Mouse (Mus musculus): ENCODE data around the gene Lrmda.

The Lrmda gene

GRCm38 (mm10) chr14:22156991-22157390, 137.5 kb downstream of the Lrmda start:
- DNase-seq (ENCODE audit: low spot score), result no peak

GRCm38 (mm10) chr14:22161416-22161815, 141.9 kb downstream of the Lrmda start:
- no peak for DNase-seq (ENCODE audit: low spot score)

GRCm38 (mm10) chr14:22167285-22167684, 147.8 kb downstream of the Lrmda start:
- DNase-seq (ENCODE audit: low spot score), result peak; percentile 41

GRCm38 (mm10) chr14:22168077-22168794, 148.7 kb downstream of the Lrmda start:
- DNase-seq (ENCODE audit: low spot score), result peak; percentile 63

- peak; percentile 76 for DNase-seq (ENCODE audit: low spot score)
Observed at GRCm38 (mm10) chr14:22168795-22169568, 149.5 kb downstream of the Lrmda start.

GRCm38 (mm10) chr14:22174757-22175156, 155.2 kb downstream of the Lrmda start:
- DNase-seq (ENCODE audit: low spot score), result peak; percentile 43

- DNase-seq (ENCODE audit: low spot score), result no peak
Observed at GRCm38 (mm10) chr14:22179761-22180160, 160.2 kb downstream of the Lrmda start.

- DNase-seq (ENCODE audit: low spot score), result no peak
Observed at GRCm38 (mm10) chr14:22181508-22181907, 162.0 kb downstream of the Lrmda start.

GRCm38 (mm10) chr14:22183195-22183594, 163.7 kb downstream of the Lrmda start:
- no peak for DNase-seq (ENCODE audit: low spot score)

GRCm38 (mm10) chr14:22185452-22185851, 165.9 kb downstream of the Lrmda start:
- DNase-seq (ENCODE audit: low spot score), result no peak

GRCm38 (mm10) chr14:22190111-22190510, 170.6 kb downstream of the Lrmda start:
- DNase-seq (ENCODE audit: low spot score), result peak; percentile 37

- peak; percentile 39 for DNase-seq (ENCODE audit: low spot score)
Observed at GRCm38 (mm10) chr14:22192185-22192584, 172.7 kb downstream of the Lrmda start.

- DNase-seq (ENCODE audit: low spot score), result no peak
Observed at GRCm38 (mm10) chr14:22198021-22198420, 178.5 kb downstream of the Lrmda start.

- no peak for DNase-seq (ENCODE audit: low spot score)
Observed at GRCm38 (mm10) chr14:22198641-22199425, 179.3 kb downstream of the Lrmda start.

GRCm38 (mm10) chr14:22201667-22202066, 182.2 kb downstream of the Lrmda start:
- peak; percentile 11 for DNase-seq (ENCODE audit: low spot score)

GRCm38 (mm10) chr14:22210601-22211000, 191.1 kb downstream of the Lrmda start:
- DNase-seq (ENCODE audit: low spot score), result no peak

- DNase-seq (ENCODE audit: low spot score), result no peak
Observed at GRCm38 (mm10) chr14:22218183-22218582, 198.7 kb downstream of the Lrmda start.

- DNase-seq (ENCODE audit: low spot score), result no peak
Observed at GRCm38 (mm10) chr14:22222038-22222437, 202.5 kb downstream of the Lrmda start.

GRCm38 (mm10) chr14:22222574-22222973, 203.1 kb downstream of the Lrmda start:
- no peak for DNase-seq (ENCODE audit: low spot score)

- DNase-seq (ENCODE audit: low spot score), result no peak
Observed at GRCm38 (mm10) chr14:22226205-22226604, 206.7 kb downstream of the Lrmda start.

GRCm38 (mm10) chr14:22228253-22228968, 208.9 kb downstream of the Lrmda start:
- DNase-seq (ENCODE audit: low spot score), result no peak

GRCm38 (mm10) chr14:22240315-22240714, 220.8 kb downstream of the Lrmda start:
- no peak for DNase-seq (ENCODE audit: low spot score)
